Mouse (Mus musculus) T-helper 17 cell (primary cell): Measurements from ENCODE around the gene Cntn5.

Source experiments
- in situ Hi-C, 2 experiments: fragments of 300-600 bp; cut with MboI, MseI; formaldehyde crosslinking; loops; 1 replicate in 1 of 2; 2 replicates in 1 of 2; pipeline ENCODE4 v1.15.1; 2025; ENCODE audit warnings: high pct_unique_total_duplicates in 2 of 2

Gene Cntn5

DNA sequence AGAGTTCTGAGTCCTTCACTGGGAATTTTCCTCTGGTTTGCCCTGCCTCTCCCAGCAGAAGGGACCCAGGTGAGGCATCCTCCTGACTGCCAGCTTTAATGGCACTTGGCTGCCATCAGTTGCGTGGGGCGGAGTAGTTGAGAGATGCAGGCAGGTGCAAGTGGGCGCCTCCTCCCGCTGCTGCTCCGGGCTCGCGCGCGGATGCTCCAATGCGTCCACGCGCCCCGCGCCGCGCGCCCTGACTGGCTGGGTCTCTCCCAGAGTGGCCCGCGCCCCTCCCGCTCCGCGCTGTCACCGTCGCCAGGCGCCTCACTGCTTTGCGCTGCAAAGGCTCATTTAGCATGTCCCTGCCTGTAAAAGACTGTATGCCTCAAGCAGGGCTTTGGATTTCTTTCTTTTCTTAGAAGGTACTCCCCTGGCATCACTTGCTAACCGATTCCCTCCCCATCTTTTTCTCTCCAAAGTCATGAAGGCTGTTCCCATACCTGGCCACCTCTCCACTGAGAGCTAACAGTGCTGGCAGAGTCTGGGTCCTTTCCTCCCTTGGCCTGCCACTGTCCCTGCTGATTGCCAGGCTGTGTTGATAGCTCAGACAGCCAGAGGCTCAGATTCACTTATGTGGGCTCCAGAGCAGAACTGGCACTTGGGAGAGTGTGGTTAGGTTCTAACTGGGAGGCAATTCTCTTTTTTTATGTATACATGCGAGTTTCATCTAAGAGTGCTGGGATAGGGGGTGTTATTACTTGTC, at the start of gene Cntn5:
Cntn5 (minus strand) TSS at position 160 of the 748 bp plus-strand sequence.
- in situ Hi-C loops = loop anchor here in 1 of 2 experiments (5.0 kb wide), 1 partner anchor 533 kb away; no protein-coding TSS in a partner anchor

GRCm38 (mm10) chr9:10950470-10950869, 45.9 kb upstream of the Cntn5 start:
- in situ Hi-C loops = no loop called here

GRCm38 (mm10) chr9:10909573-10909972, 5.0 kb upstream of the Cntn5 start:
- in situ Hi-C loops = no loop called here

DNA sequence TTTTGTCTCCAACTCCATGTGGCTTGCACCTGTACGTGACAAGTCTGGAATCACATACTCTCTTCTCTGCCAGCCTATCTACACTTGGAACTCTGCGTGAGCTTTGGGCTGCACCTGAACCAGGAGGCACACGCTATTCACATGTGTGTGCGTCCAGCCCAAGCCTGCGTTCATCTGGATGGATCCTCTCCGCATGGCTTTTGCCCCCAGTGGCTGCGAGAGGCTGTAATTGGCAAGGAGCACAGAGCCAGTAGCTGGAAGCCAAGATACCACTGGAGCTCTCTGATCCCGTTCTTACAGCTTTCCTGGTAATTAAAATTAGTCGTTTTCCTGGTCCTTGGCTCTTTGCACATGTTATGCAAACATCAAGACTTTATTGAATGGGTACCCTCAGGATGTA, 1.1 kb upstream of the Cntn5 start:
- in situ Hi-C loops = no loop called here

- in situ Hi-C loops = no loop called here
Measured at GRCm38 (mm10) chr9:10879758-10880157, 24.8 kb downstream of the Cntn5 start.

DNA sequence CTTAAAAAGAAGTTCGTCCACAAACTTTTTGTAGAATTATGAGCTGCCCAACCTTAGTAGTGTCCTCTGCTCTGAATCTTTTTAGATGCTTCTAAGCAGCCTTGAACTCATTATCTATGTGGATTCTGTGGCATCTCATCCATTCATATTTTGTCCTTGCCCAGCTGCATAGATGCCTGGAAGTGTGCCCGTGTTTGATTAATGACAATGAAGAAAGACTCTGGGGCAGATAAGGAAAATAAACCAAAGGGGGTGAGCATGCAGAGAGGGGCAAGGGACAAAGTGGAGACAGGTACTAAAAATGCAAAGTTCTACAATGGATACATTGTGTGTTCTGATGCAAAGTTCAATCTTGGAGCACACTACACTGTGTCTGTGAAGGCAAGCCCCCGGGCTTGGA, 30.7 kb downstream of the Cntn5 start:
- in situ Hi-C loops = no loop called here

- in situ Hi-C loops = no loop called here
Measured at GRCm38 (mm10) chr9:10856204-10856892, 48.2 kb downstream of the Cntn5 start.

GRCm38 (mm10) chr9:10816711-10817110, 87.9 kb downstream of the Cntn5 start:
- in situ Hi-C loops = no loop called here

DNA sequence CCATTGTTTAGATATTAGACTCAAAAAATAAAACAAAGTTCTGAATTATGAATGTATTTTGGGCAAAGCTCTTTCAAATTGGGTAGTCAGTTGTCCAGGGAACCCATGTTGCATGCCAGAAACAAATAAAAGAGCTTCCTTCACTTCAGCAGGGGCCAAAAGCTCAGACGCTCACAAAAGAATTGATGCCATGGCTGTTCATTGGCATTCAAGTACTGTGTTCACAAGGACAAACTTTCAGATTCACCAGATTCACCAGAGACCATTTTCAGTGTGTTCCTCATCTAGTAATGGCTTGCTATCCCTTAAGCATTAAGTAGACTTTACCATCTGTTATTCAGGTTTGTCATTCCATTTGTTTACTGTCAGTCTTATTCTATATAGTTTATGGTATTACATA, 107.4 kb downstream of the Cntn5 start:
- in situ Hi-C loops = loop anchor here in 1 of 2 experiments (5.0 kb wide), 1 partner anchor 555 kb away; no protein-coding TSS in a partner anchor

DNA sequence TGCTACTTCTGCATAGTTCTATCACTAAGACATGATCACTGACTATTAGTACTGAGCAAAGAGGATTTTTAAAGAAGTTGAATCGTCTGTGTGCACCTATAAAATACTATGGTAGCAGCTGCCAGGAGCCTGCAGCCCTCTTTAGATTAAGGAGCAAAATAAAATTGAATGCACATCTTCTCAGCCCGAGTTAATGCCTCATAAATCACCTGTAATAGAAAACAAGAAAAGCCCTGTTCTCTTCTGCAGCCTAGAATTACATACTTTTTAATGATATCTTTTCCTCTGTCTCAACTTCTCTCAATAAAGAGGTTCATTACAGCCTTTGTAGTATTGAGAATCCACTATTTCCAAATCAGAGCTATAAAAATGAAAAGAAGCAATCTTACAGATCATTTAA, 109.5 kb downstream of the Cntn5 start:
- in situ Hi-C loops = loop anchor here in 1 of 2 experiments (5.0 kb wide), 1 partner anchor 557 kb away; no protein-coding TSS in a partner anchor

DNA sequence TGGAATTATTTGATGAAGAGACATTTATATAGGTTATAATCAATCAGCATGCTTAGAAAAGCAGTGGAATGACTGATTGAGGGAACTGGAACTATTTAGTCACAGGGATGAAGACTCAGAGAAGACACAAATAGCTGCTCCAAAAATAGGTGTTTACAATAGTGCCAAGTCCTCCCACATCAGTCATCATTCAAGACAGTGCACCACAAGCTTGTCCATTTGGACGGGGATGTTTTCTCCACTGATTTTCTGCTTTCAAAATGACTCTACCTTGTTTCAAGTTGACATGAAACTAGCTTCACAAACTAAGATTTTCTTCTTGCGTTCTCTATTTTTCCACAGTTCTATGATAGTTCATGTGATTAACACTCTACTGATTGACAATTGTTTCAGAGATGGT, 172.7 kb downstream of the Cntn5 start:
- in situ Hi-C loops = no loop called here

DNA sequence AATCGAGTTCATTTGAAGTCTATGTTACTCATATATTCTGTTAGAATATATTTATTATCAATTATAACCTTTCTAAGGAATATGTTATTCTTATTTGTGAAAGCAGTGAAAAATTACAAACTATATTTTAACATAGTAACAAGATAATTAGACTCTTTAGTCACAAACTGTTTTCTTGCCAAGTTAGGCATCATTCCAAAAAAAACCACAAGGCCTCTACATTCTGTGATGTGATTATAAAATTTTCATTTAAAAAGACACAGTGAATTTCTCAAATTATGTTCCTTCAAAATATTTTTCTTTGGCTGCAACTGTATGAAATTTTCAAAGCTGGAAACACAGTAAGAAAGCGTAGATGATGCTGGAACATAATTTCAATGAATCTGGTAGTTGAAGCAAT, 180.4 kb downstream of the Cntn5 start:
- in situ Hi-C loops = no loop called here

DNA sequence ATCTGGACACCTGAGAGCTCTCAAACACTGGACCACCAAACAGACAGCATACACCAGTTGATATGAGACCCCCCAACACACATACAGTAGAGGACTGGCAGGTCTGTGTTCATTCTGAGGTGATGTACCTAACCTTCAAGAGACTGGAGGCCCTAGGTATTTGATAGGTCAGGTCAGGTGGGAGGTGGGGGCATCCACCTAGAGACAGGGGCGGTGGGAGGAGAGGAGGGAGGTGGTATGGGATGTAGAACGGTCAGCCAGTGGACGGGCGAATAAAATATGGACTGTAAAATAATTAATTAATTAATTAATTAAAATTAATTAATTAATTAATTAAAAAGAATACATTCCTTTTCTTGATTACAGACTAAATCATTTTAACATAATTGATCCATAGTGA, 182.5 kb downstream of the Cntn5 start:
- in situ Hi-C loops = no loop called here

DNA sequence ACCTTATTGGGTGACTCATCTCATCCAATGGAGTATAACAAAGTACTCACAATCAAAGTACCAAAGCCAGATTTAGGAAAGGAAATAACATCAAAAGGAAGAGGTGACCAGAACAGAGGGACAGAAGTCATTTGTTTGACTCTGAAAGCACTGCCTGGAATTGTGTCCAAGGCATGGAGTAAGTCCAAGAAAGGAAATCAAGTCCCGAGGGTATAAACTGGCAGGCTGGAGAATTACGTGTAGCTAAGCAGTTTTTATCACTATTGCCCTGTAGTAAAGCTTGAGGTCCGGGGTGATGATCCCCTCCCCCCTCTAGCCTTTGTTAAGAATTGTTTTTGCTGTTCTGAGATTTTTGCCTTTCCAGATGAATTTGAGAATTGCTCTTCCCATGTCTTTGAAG, 185.6 kb downstream of the Cntn5 start:
- in situ Hi-C loops = no loop called here

- in situ Hi-C loops = no loop called here
Measured at GRCm38 (mm10) chr9:10713641-10714040, 190.9 kb downstream of the Cntn5 start.

- in situ Hi-C loops = no loop called here
Measured at GRCm38 (mm10) chr9:10681646-10682045, 222.9 kb downstream of the Cntn5 start.

DNA sequence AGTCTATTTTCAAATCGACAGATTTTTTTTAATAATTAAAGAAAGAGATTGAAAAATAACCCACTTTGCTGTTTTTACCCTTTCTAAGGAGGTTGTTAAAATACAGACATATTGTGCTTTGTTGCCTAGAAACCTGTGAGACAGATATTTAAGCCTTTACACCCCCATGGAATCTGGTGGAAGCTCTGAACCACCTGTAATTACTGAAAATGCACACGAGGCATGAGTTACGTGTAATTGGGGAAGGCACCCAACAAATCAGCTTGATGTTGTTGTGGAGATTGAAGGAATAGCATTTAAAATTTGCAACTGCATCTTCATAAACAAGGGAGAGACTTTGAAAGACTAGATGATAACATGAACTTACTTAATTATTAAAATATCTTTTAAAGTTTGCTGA, 223.4 kb downstream of the Cntn5 start:
- in situ Hi-C loops = no loop called here

DNA sequence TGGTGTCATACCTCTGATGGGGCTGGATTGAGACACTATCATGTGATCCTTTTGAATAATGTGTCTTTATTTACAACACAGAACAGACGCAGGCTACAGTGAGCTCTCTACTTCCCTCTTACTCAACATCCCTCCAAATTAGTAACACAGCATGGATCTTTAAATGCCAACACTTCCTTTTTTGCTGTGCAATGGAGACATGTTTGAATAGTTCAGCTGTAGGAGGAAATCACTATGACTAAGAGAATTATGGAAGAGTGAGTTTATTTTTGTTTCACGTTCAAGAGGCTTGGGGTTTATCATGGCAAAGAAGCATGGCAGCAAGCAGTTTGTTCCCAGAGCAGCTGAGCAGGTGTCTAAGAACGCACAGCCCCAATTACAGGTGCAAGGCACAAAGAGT, 235.9 kb downstream of the Cntn5 start:
- in situ Hi-C loops = no loop called here

DNA sequence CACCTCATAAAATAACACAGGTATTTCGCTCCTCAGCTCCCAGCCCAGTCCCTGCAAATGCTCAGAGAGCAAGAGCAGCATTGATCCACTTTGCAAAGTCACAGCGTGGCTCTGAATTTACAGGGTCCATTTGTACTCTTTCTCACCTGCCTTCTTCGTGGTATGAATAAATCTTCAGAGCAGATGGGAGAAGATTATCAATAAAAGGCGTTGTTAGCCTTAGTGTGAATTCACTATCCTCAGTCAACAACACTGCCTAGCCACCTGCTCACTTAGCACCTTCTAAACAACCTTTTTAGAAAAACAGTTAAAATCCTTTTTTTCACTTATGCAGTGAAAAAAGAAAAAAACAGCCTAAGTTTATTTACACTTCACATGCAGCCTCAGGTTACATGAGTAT, 237.1 kb downstream of the Cntn5 start:
- in situ Hi-C loops = no loop called here

DNA sequence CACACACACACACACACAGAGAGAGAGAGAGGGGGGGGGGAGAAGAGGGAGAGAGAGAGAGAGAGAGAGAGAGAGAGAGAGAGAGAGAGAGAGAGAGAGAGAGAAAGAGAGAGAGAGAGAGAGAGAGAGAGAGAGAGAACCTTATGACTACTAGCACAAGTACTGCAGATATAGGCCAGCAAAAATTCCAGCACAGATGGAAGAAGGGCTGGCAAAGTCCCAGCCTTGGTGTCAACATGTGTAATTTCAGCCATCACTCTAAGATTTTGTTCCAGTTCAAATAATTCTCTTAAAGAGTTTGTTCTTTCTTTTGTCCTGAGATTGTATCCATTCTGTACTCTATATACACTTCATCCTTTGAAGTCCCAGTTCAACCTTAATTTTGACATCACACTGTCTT, 238.8 kb downstream of the Cntn5 start:
- in situ Hi-C loops = no loop called here

DNA sequence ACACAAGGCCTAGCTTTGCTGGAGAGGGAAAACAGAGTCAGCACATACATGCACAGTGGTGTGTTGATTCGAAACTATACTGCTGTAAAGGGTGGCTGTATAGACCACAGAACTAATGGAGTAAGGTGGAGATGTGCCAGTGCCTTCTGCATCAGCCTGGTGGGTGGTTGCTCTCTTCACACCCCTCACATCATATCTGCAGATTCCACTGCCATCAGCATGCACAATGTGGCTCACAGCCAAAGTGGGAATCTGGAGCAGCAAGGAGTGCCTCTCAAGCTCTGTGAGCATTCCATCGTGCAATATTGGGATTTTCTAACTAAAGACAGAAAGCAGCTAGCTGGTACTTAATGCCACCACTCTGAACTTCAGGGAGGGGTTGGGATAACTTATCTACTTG, 241.5 kb downstream of the Cntn5 start:
- in situ Hi-C loops = no loop called here

DNA sequence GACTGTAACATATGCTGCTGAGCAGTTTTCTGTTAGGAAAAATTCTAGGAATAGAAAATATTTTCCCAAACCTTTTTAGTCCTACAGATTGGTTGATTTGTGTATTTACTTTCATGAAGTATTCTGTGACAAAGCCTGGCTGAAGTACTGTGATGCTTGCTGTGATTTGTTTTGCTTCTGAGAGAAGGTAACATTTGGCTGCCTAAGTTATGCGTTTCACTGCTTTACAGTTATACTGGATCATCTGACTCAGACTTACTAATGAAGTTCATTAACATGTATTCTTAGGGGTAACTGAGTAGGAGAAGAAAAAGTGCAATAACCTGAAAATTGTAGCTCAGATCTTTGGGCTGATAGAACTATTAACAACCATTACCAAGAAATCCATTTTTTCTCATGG, 245.1 kb downstream of the Cntn5 start:
- in situ Hi-C loops = no loop called here

DNA sequence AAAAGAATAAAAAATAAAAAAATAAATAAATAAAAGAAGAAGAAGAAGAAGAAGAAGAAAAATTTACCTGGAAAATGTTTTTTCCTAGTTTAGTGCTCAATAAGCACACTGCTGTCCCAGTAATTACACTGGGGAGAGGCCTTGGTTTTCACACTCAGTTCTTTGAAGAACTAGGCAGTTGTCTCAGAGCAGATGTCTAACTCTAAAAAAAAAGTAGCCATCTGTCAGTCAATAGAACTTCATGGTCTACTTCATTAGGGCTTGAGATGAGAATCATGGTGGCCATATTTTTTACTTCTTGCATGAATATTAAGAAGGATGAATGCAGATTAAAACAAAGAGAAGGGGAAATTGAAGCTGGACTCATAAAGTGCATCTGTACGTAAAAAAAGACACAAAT, 246.5 kb downstream of the Cntn5 start:
- in situ Hi-C loops = no loop called here
